Mouse (Mus musculus) myocyte (in vitro differentiated cells): Measurements from ENCODE around the gene Zbtb32. TPM values are rescaled to one million over a fixed set of nuclear protein-coding genes. Genes with fewer than 3 reads are reported as not detected.

Experiments used
- H3K27me3 ChIP-seq: one replicate; pipeline ENCODE4 v1.6.1; 2011; ENCODE audit not compliant: control insufficient read depth, insufficient read depth, insufficient read length
- H3K36me3 ChIP-seq: one replicate; pipeline ENCODE4 v1.6.1; 2011; ENCODE audit not compliant: control insufficient read depth, insufficient read depth
- H3K4me2 ChIP-seq: one replicate; pipeline ENCODE4 v1.6.1; 2011; ENCODE audit warnings: low read depth, control low read depth
- H3K4me3 ChIP-seq: one replicate; pipeline ENCODE4 v1.5.1; 2011; ENCODE audit warnings: mild to moderate bottlenecking, control low read depth, moderate library complexity
- H3K79me2 ChIP-seq: one replicate; pipeline ENCODE4 v1.6.1; 2011; ENCODE audit not compliant: control insufficient read depth, insufficient read depth
- H3ac ChIP-seq: one replicate; pipeline ENCODE4 v1.6.1; 2011; ENCODE audit not compliant: control insufficient read depth, insufficient read length
- CEBPB ChIP-seq: IDR thresholded peaks from 2 replicates; pipeline ENCODE4 v1.6.1; 2011; ENCODE audit warnings: mild to moderate bottlenecking, moderate library complexity; ENCODE audit not compliant: poor library complexity, insufficient read depth, severe bottlenecking
- MAX ChIP-seq: IDR thresholded peaks from one replicate; pipeline ENCODE4 v1.6.1; 2011; ENCODE audit warnings: low read depth, mild to moderate bottlenecking, control low read depth
- MYOD1 ChIP-seq, 3 experiments: IDR thresholded peaks; one replicate each; pipeline ENCODE4 v1.6.1; 2011; ENCODE audit warnings: control low read depth in 2 of 3, low read depth in 2 of 3, mild to moderate bottlenecking in 2 of 3, moderate library complexity in 1 of 3; ENCODE audit not compliant: insufficient read length in 2 of 3, control insufficient read depth in 1 of 3
- MYOG ChIP-seq, 3 experiments: IDR thresholded peaks; one replicate each; pipeline ENCODE4 v1.6.1; 2011; ENCODE audit warnings: control low read depth in 2 of 3, low read depth in 2 of 3, mild to moderate bottlenecking in 2 of 3; ENCODE audit not compliant: insufficient read length in 2 of 3, control insufficient read depth in 1 of 3, insufficient read depth in 1 of 3
- POLR2A ChIP-seq: IDR thresholded peaks from one replicate; pipeline ENCODE4 v1.6.1; 2011; ENCODE audit warnings: low read depth, mild to moderate bottlenecking, control low read depth, moderate library complexity; ENCODE audit not compliant: insufficient read length
- POLR2AphosphoS2 ChIP-seq: IDR thresholded peaks from one replicate; pipeline ENCODE4 v1.6.1; 2011; ENCODE audit warnings: low read depth, control low read depth; ENCODE audit not compliant: insufficient read length
- TCF12 ChIP-seq: IDR thresholded peaks from one replicate; pipeline ENCODE4 v1.6.1; 2011; ENCODE audit warnings: mild to moderate bottlenecking, control low read depth; ENCODE audit not compliant: poor library complexity, insufficient read depth, severe bottlenecking
- TCF3 ChIP-seq: IDR thresholded peaks from one replicate; pipeline ENCODE4 v1.6.1; 2011; ENCODE audit warnings: low read depth, control low read depth; ENCODE audit not compliant: insufficient read length
- USF1 ChIP-seq: IDR thresholded peaks from one replicate; pipeline ENCODE4 v1.6.1; 2011; ENCODE audit warnings: low read depth, mild to moderate bottlenecking, control low read depth, moderate library complexity
- polyA plus RNA-seq: library from polyadenylated mRNA; unstranded; fragments of >200 nt; fragmentation: generic; extraction: Trizol; gene quantifications from one replicate; pipeline ENCODE4 v1.2.1, GENCODE M21; 2012; ENCODE audit warnings: missing spikeins

Zbtb32 gene
- polyA plus RNA-seq, 1 experiment = 0.11 TPM

GRCm38 (mm10) chr7:30559443-30559954, 39.2 kb downstream of the Zbtb32 start, which contains the start of gene Lin37:
Gene Lin37 (minus strand): TSS chr7:30559838.
- peak; percentile 80 for TF ChIP-seq POLR2A
- TF ChIP-seq CEBPB = no peak
- TF ChIP-seq POLR2AphosphoS2 = peak; percentile 63
- TF ChIP-seq USF1 = no peak
- TF ChIP-seq MYOG (IDR thresholded peaks at IDR 0.05; ENCODE audit: control insufficient read depth in 1 of 3, insufficient read depth in 1 of 3, insufficient read length in 2 of 3, low read depth in 2 of 3) = no peak
- no peak for TF ChIP-seq MAX
- Histone ChIP-seq H3K4me2 (peak within 1 kb of the TSS; percentile 81), H3K36me3 (peaks cover 8% of the 10 kb centered on the region)

GRCm38 (mm10) chr7:30558656-30559442, 39.9 kb downstream of the Zbtb32 start:
- Histone ChIP-seq H3ac (peak overlapping the region; percentile 74), H3K27me3 (no peaks in the 10 kb centered on the region), H3K36me3 (peaks cover 8% of the 10 kb centered on the region), H3K4me3 (peak overlapping the region; percentile 72), H3K79me2 (peaks cover 21% of the 10 kb centered on the region), H3K4me2 (peak overlapping the region; percentile 77)
- TF ChIP-seq MYOG (IDR thresholded peaks at IDR 0.05; ENCODE audit: control insufficient read depth in 1 of 3, insufficient read depth in 1 of 3, insufficient read length in 2 of 3, low read depth in 2 of 3) (no peak), POLR2A (peak; percentile 24)

More at GRCm38 (mm10) chr7:30559443-30559954, 39.2 kb downstream of the Zbtb32 start, which contains the start of gene Lin37:
- peak within 1 kb of the TSS; percentile 72 for H3K4me3 ChIP-seq
- H3K27me3 ChIP-seq = no peaks in the 10 kb centered on the region
- H3K79me2 ChIP-seq = peaks cover 21% of the 10 kb centered on the region
- H3ac ChIP-seq = peak within 1 kb of the TSS; percentile 74

- Histone ChIP-seq H3K4me2 (peak overlapping the region; percentile 77), H3K79me2 (peaks cover 21% of the 10 kb centered on the region), H3ac (peak overlapping the region; percentile 74), H3K4me3 (peak overlapping the region; percentile 72), H3K27me3 (no peaks in the 10 kb centered on the region), H3K36me3 (peaks cover 8% of the 10 kb centered on the region)
- TF ChIP-seq MYOD1 (IDR thresholded peaks at IDR 0.05; ENCODE audit: control insufficient read depth in 1 of 3, insufficient read length in 2 of 3, low read depth in 2 of 3) = peak in 2 of 3 experiments; percentile 32 to 76
- peak in 2 of 3 experiments; percentile 27 to 67 for TF ChIP-seq MYOG (IDR thresholded peaks at IDR 0.05; ENCODE audit: control insufficient read depth in 1 of 3, insufficient read depth in 1 of 3, insufficient read length in 2 of 3, low read depth in 2 of 3)
- peak; percentile 14 for TF ChIP-seq POLR2A
- TF ChIP-seq POLR2AphosphoS2 = no peak
- no peak for TF ChIP-seq CEBPB
Measured at GRCm38 (mm10) chr7:30557901-30558514, 40.7 kb downstream of the Zbtb32 start.

GRCm38 (mm10) chr7:30556894-30557536, 41.7 kb downstream of the Zbtb32 start:
- H3K4me3 ChIP-seq = no peak overlapping the region
- TF ChIP-seq POLR2AphosphoS2 (peak; percentile 7), MYOG (IDR thresholded peaks at IDR 0.05; ENCODE audit: control insufficient read depth in 1 of 3, insufficient read depth in 1 of 3, insufficient read length in 2 of 3, low read depth in 2 of 3) (no peak)

GRCm38 (mm10) chr7:30553810-30554584, 44.7 kb downstream of the Zbtb32 start:
- H3K4me2 ChIP-seq = peak overlapping the region; percentile 75
- H3ac ChIP-seq = peak overlapping the region; percentile 8
- no peaks in the 10 kb centered on the region for H3K27me3 ChIP-seq
- H3K4me3 ChIP-seq = peak overlapping the region; percentile 68
- peaks cover 8% of the 10 kb centered on the region for H3K36me3 ChIP-seq
- H3K79me2 ChIP-seq = peaks cover 5% of the 10 kb centered on the region
- TF ChIP-seq POLR2AphosphoS2 = peak; percentile 57
- TF ChIP-seq TCF12 = no peak
- TF ChIP-seq USF1 = no peak
- no peak for TF ChIP-seq TCF3

More at GRCm38 (mm10) chr7:30556894-30557536, 41.7 kb downstream of the Zbtb32 start:
- no peak overlapping the region for H3ac ChIP-seq
- H3K4me2 ChIP-seq = no peak overlapping the region
- no peaks in the 10 kb centered on the region for H3K27me3 ChIP-seq
- H3K79me2 ChIP-seq = peaks cover 13% of the 10 kb centered on the region
- peaks cover 8% of the 10 kb centered on the region for H3K36me3 ChIP-seq
